Mouse (Mus musculus): ENCODE results near the gene Serpinb6c.

DNA sequence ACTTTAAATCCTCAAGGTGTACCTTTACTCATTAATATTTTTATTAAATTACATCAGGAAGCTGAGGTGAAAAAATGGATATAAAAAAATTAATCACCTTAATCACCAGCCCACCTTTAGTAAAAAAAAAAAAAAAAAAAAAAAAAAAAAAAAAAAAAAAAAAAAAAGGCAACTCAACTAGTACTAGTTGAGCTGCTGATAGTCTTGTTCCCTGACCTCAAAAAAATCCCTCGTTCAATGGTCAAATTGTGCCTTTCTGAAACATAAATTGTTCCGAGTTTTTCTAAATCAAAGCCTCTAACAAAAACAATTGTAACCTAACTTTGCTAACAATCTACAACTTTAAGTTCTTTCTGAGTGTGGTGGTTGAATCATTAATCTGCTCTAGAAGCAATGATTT is 74.8 kb downstream of the Serpinb6c start:
- no peak for TF ChIP-seq CTCF (IDR thresholded peaks at IDR 0.05; ENCODE audit: extremely low read depth, insufficient read depth, low read length)
- no peak for TF ChIP-seq POLR2A (IDR thresholded peaks at IDR 0.05; ENCODE audit: extremely low read depth, insufficient read depth, low read length)
